Mouse (Mus musculus) cerebellum, adult 2 months (tissue): ENCODE measurements around the gene Adcy10.

Experiments
- CTCF ChIP-seq: fragments of 200-500 bp; IDR thresholded peaks from 2 replicates; pipeline ENCODE4 v1.5.1; 2011; ENCODE audit warnings: low read depth, mild to moderate bottlenecking, control low read depth, low read length, moderate library complexity, borderline replicate concordance; ENCODE audit not compliant: insufficient read depth
- POLR2A ChIP-seq: fragments of 200-500 bp; IDR thresholded peaks from 2 replicates; pipeline ENCODE4 v1.6.1; 2011; ENCODE audit warnings: low read length, control low read depth, borderline replicate concordance; ENCODE audit not compliant: insufficient read depth

DNA sequence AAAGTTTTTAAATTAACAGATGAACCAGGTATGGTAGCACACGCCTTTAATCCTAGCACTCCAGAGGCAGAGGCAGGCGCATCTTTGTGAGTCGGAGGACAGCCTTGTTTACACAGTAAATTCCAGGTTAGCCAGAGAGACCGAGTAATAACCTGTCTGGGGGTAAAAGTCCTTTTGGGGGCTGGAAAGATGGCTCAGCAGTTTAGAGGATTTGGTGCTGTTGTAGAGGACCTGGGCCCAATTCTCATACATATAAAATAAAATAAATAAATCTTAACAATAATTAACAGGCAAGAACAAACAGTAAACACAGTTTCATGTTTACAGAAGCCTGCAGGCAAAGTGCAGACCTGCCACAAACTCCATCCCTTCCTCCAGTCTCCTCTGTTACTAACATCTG lies 123.9 kb downstream of the Adcy10 start:
- TF ChIP-seq CTCF (no peak), POLR2A (no peak)
